Mouse (Mus musculus) midbrain, embryonic 14.5 days (tissue): Measurements from ENCODE around the gene Tap1. TPM values are rescaled to one million over a fixed set of nuclear protein-coding genes. Genes with fewer than 3 reads are reported as not detected.
A peak's percentile ranks its signal among the peaks of the same experiment; 100 is the strongest.
"Not testable (repeated sequence)": the region's sequence is repeated elsewhere in the genome, so short reads cannot be mapped to it uniquely, and the experiment has no call there.

Experiments
- ATAC-seq: fragments of 200-750 bp; cut with Nextera tagmentation; 2 replicates; pipeline ENCODE4 v1.8.0; 2017; ENCODE audit warnings: moderate number of reproducible peaks, moderate library complexity; ENCODE audit not compliant: low FRiP score, low TSS enrichment
- DNase-seq: peaks from one replicate; pipeline ENCODE4 v3.0.0-alpha.2; 2015
- H3K27ac ChIP-seq: fragments of 300-500 bp; sonication (generic); replicated peaks from 2 replicates; pipeline ENCODE4 v1.5.1; 2014; ENCODE audit warnings: mild to moderate bottlenecking, low read depth, low read length, moderate library complexity
- H3K27me3 ChIP-seq: fragments of 300-500 bp; sonication (generic); 2 replicates; pipeline ENCODE4 v1.6.1; 2014; ENCODE audit warnings: low read length, control low read depth, mixed read lengths; ENCODE audit not compliant: control insufficient read depth, insufficient read depth
- H3K36me3 ChIP-seq: fragments of 300-500 bp; sonication (generic); 2 replicates; pipeline ENCODE4 v1.6.1; 2014; ENCODE audit warnings: low read length, control low read depth; ENCODE audit not compliant: control insufficient read depth, insufficient read depth
- H3K4me1 ChIP-seq: fragments of 300-500 bp; sonication (generic); 2 replicates; pipeline ENCODE4 v1.6.1; 2014; ENCODE audit warnings: mild to moderate bottlenecking, antibody characterized with exemption, low read length, control low read depth; ENCODE audit not compliant: control insufficient read depth, insufficient read depth
- H3K4me2 ChIP-seq: fragments of 300-500 bp; sonication (generic); 2 replicates; pipeline ENCODE4 v1.6.1; 2014; ENCODE audit warnings: mild to moderate bottlenecking, low read length, moderate library complexity
- H3K4me3 ChIP-seq: fragments of 300-500 bp; sonication (generic); replicated peaks from 2 replicates; pipeline ENCODE4 v1.5.1; 2014; ENCODE audit warnings: low read depth, low read length
- H3K9ac ChIP-seq: fragments of 300-500 bp; sonication (generic); replicated peaks from 2 replicates; pipeline ENCODE4 v1.6.1; 2014; ENCODE audit warnings: mild to moderate bottlenecking, low read length, moderate library complexity
- H3K9me3 ChIP-seq: fragments of 300-500 bp; sonication (generic); 2 replicates; pipeline ENCODE4 v1.6.1; 2016; ENCODE audit warnings: low read length, control low read depth, mixed read lengths; ENCODE audit not compliant: control insufficient read depth
- WGBS: fragments of 180-500 bp; shearing (Covaris S2); extraction: QIAGEN DNeasy Blood & Tissue Kit; methylation state at CpG from one replicate; pipeline ENCODE4 v1.1.7; 2014; 5-methylcytosine and 5-hydroxymethylcytosine counted together
- polyA plus RNA-seq: library from polyadenylated mRNA; unstranded; fragments of >200 nt; fragmentation: Nextera tagmentation; extraction: Ambion mirVana; gene quantifications from 2 replicates; pipeline ENCODE4 v1.2.1, GENCODE M21; 2014

Tap1 gene
- polyA plus RNA-seq, 1 experiment from 2014 or later = 2.9 TPM

- Histone ChIP-seq H3K4me1 (no peaks in the 10 kb centered on the region), H3K27me3 (peaks cover 23% of the 10 kb centered on the region), H3K9me3 (no peaks in the 10 kb centered on the region), H3K4me3 (no peak overlapping the region), H3K4me2 (no peak overlapping the region), H3K36me3 (no peaks in the 10 kb centered on the region), H3K9ac (no peak overlapping the region), H3K27ac (no peak overlapping the region)
- no peak for ATAC-seq
- no peak for DNase-seq
- 74% methylated on average over 3 of the region's 3 CpGs for WGBS
Observed at GRCm38 (mm10) chr17:34210599-34210998, 23.2 kb downstream of the Tap1 start.

DNA sequence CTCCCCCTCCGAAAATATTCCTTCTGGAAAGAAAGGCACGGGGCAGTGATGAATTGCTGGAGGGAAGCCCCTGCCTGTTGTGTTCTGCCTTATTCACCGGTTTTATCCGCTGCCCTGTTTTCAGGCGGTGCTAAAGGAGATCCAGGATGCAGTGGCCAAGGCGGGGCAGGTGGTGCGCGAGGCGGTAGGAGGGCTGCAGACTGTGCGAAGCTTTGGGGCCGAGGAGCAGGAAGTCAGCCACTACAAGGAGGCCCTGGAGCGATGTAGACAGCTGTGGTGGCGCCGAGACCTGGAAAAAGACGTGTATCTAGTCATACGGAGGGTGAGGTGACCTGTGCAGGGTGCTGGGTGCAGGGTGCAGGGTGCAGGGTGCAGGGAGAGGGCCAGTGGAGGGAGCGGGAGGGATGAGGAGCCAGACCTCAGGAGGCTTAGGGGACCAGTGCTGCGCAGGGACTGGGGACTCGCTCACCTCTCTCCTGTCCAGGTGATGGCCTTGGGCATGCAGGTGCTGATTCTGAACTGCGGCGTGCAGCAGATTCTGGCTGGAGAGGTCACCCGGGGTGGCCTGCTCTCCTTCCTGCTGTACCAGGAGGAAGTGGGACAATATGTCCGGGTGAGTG lies 24.5 kb downstream of the Tap1 start:
- no peak overlapping the region for H3K4me3 ChIP-seq
- H3K27ac ChIP-seq = no peak overlapping the region
- peaks cover 14% of the 10 kb centered on the region; the same call in 1 of the 2 replicates for H3K27me3 ChIP-seq
- 18% methylated on average over 23 of the region's 23 CpGs for WGBS
- no peaks in the 10 kb centered on the region for H3K9me3 ChIP-seq
- no peak overlapping the region for H3K4me2 ChIP-seq
- H3K4me1 ChIP-seq = no peaks in the 10 kb centered on the region
- no peaks in the 10 kb centered on the region for H3K36me3 ChIP-seq
- ATAC-seq (no peak), DNase-seq (no peak)
- H3K9ac ChIP-seq = no peak overlapping the region

GRCm38 (mm10) chr17:34213936-34214335 lies 26.6 kb downstream of the Tap1 start:
- Histone ChIP-seq H3K4me3 (no peak overlapping the region), H3K27me3 (peaks cover 14% of the 10 kb centered on the region; the same call in 1 of the 2 replicates), H3K36me3 (no peaks in the 10 kb centered on the region), H3K9ac (no peak overlapping the region), H3K4me1 (no peaks in the 10 kb centered on the region), H3K27ac (no peak overlapping the region), H3K4me2 (peak overlapping the region; percentile 17; the same call in 1 of the 2 replicates), H3K9me3 (no peaks in the 10 kb centered on the region)
- 47% methylated on average over 21 of the region's 21 CpGs for WGBS
- ATAC-seq (no peak), DNase-seq (no peak)

GRCm38 (mm10) chr17:34215176-34215575 lies 27.8 kb downstream of the Tap1 start:
- Histone ChIP-seq H3K36me3 (no peaks in the 10 kb centered on the region), H3K9me3 (no peaks in the 10 kb centered on the region), H3K4me2 (no peak overlapping the region), H3K9ac (no peak overlapping the region), H3K4me1 (no peaks in the 10 kb centered on the region), H3K27me3 (peaks cover 14% of the 10 kb centered on the region; the same call in 1 of the 2 replicates), H3K27ac (no peak overlapping the region), H3K4me3 (no peak overlapping the region)
- WGBS = 87% methylated on average over 12 of the region's 12 CpGs
- no peak for DNase-seq
- ATAC-seq = no peak

GRCm38 (mm10) chr17:34217216-34217928 lies 30.0 kb downstream of the Tap1 start:
- no peak overlapping the region for H3K9ac ChIP-seq
- no peaks in the 10 kb centered on the region for H3K4me1 ChIP-seq
- H3K4me3 ChIP-seq = no peak overlapping the region
- DNase-seq = no peak
- no peak for ATAC-seq
- H3K27ac ChIP-seq = no peak overlapping the region
- no peaks in the 10 kb centered on the region for H3K36me3 ChIP-seq
- no peaks in the 10 kb centered on the region for H3K9me3 ChIP-seq
- H3K4me2 ChIP-seq = no peak overlapping the region
- 83% methylated on average over 8 of the region's 8 CpGs for WGBS
- H3K27me3 ChIP-seq = peaks cover 9% of the 10 kb centered on the region; the same call in 1 of the 2 replicates

GRCm38 (mm10) chr17:34217986-34218385 lies 30.6 kb downstream of the Tap1 start:
- Histone ChIP-seq H3K27me3 (peaks cover 6% of the 10 kb centered on the region; the same call in 1 of the 2 replicates), H3K4me1 (no peaks in the 10 kb centered on the region), H3K4me2 (no peak overlapping the region), H3K9me3 (no peaks in the 10 kb centered on the region), H3K9ac (no peak overlapping the region), H3K27ac (no peak overlapping the region), H3K36me3 (no peaks in the 10 kb centered on the region), H3K4me3 (no peak overlapping the region)
- DNase-seq = no peak
- ATAC-seq = no peak
- WGBS = 90% methylated on average over 5 of the region's 5 CpGs

DNA sequence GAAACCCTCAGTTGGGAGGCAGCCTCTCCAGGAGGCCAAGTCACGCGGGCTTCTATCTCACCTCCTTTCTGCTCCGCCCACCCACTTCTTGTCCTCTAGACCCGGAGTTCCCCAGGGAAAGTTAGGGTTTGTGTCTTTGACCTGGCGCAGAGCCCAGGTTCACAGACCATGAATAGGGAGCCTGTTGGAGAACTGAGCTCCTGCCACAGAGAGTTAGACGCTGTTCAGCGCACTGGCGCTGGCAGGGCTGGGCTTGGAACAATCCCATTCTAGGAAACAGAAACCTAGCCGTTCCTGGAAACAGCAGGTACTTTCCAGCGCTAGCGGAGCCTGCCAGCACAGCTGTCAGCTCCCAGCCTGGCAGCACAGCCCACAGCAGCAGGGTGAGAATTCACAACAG lies 31.3 kb downstream of the Tap1 start:
- no peaks in the 10 kb centered on the region for H3K27me3 ChIP-seq
- no peak overlapping the region for H3K4me3 ChIP-seq
- DNase-seq = no peak
- no peak overlapping the region for H3K9ac ChIP-seq
- no peak overlapping the region for H3K27ac ChIP-seq
- no peaks in the 10 kb centered on the region for H3K9me3 ChIP-seq
- no peak for ATAC-seq
- H3K4me1 ChIP-seq = no peaks in the 10 kb centered on the region
- no peaks in the 10 kb centered on the region for H3K36me3 ChIP-seq
- WGBS = 79% methylated on average over 11 of the region's 11 CpGs
- no peak overlapping the region for H3K4me2 ChIP-seq

DNA sequence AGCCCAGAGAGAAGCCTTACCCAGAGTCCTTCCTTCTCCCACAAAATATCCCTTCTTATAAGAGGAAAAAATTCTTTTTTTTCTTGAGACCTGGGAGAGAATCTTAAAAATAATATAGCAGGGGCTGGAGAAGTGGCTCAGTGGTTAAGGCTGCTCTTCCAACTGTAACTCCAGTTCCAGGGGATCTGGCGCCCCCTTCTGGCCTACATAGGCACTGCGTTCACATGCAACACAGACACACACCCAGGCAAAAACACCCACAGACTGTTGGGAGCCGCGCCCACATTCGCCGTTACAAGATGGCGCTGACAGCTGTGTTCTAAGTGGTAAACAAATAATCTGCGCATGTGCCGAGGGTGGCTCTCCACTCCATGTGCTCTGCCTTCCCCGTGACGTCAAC lies 31.7 kb downstream of the Tap1 start:
- 89% methylated on average over 7 of the region's 11 CpGs for WGBS
- DNase-seq, ATAC-seq: not testable (repeated sequence)

GRCm38 (mm10) chr17:34219801-34220200 lies 32.4 kb downstream of the Tap1 start:
- not testable (repeated sequence) for H3K4me1 ChIP-seq, H3K27me3 ChIP-seq, H3K4me3 ChIP-seq, H3K9me3 ChIP-seq, ATAC-seq, H3K36me3 ChIP-seq, H3K4me2 ChIP-seq, DNase-seq, H3K9ac ChIP-seq, H3K27ac ChIP-seq
- 90% methylated on average over 3 of the region's 7 CpGs for WGBS

More for the DNA sequence above, 31.7 kb downstream of the Tap1 start:
- H3K4me2 ChIP-seq, H3K27me3 ChIP-seq, H3K9me3 ChIP-seq, H3K36me3 ChIP-seq, H3K4me3 ChIP-seq, H3K4me1 ChIP-seq, H3K27ac ChIP-seq, H3K9ac ChIP-seq: not testable (repeated sequence)
